Mouse (Mus musculus): Measurements from ENCODE around the gene Kctd12b.

DNA sequence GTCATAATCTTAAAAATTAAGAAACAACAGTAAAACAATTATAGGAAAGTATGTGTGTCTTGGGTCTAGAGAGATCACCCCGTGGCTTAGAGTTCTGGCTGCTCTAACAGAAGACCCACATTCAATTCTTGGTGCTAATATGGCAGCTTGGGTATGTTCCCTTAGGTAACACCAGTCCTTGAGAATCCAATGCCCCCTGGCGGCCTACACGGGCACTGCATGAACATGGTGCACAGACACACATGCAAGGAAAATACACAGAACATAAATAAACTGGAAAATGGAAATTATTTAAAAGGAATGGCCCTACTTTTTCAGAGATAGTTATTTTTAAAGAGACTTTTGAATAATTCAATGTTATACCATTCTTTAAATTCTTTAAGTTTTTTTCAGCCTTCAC lies 55.6 kb downstream of the Kctd12b start:
- TF ChIP-seq CTCF (IDR thresholded peaks at IDR 0.05; ENCODE audit: insufficient read depth, low read length) (no peak), POLR2A (IDR thresholded peaks at IDR 0.05; ENCODE audit: borderline replicate concordance, extremely low read depth, low read depth, low read length) (no peak)
